Mouse (Mus musculus): ENCODE data around the gene Grrp1.
"Not testable (repeated sequence)": the region's sequence is repeated elsewhere in the genome, so short reads cannot be mapped to it uniquely, and the experiment has no call there.

The Grrp1 gene

DNA sequence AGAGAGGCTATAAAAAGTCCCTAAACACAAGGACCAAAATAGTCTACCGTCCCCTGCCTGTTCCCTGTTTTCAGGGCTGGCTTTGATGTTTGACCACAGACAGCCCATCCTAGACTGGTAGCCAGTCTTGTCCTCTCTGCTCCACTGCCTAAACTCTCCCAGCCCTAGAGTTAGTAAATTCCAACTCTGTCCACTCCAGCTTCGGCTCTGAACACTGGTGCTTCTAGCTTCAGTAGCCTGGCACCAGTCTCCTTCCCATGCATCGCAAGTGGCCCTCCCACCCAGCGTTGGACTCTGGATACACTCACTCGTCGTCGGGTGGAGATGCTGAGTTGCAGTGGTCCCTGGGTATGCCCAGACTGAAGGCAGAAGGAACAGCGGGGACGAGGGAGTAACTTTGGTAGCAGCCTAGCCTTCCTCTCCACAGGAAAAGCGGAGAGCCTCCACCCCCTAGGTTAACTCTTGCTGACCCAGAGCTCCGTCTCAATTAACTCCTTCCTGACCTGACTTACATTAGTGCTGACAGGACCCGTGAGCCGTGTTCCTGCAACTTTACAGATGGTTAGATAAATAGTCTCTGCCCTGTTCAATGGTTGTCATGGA, at the start of gene Grrp1:
Gene Grrp1, minus strand, starts transcription at position 385 of the 603 bp plus-strand sequence.
- no peak for DNase-seq

DNA sequence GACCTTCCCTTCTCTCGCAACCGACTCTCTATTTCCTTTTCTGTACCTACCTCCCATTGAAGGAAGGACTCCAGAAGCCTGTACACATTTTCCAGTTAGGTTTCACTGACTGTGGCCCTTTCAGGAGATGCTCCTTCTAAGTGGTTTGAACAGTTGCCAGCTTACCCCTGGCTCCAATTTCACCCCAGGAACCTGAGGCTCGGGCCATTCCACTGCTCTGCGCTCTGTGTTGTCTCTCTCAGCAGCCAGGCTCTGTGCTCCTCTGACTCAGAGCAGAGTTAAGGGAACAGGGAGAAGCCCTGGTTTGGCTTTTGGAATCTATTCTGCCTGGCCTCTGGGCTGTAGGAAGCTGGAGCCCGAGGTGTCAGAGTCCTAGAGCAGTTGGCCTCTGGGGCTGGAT, 48.2 kb upstream of the Grrp1 start:
- no peak for DNase-seq

GRCm38 (mm10) chr4:134300316-134300715, 46.4 kb upstream of the Grrp1 start:
- no peak for DNase-seq

DNA sequence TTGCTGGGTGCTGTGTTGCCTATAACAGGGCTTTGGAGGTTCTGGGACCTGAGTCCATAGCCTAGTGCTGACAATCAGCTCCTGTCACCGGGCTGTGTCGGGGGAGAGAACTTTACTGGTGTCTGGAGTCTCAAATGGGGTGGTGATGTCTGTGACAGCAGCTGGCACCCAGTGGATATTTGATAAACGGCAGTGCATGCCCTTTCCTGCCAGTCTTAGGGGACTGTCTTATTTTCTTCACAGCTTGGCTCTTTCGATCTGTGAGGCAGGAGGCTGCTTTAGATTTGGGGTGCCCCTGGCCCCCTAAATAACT, 45.5 kb upstream of the Grrp1 start:
- no peak for DNase-seq

DNA sequence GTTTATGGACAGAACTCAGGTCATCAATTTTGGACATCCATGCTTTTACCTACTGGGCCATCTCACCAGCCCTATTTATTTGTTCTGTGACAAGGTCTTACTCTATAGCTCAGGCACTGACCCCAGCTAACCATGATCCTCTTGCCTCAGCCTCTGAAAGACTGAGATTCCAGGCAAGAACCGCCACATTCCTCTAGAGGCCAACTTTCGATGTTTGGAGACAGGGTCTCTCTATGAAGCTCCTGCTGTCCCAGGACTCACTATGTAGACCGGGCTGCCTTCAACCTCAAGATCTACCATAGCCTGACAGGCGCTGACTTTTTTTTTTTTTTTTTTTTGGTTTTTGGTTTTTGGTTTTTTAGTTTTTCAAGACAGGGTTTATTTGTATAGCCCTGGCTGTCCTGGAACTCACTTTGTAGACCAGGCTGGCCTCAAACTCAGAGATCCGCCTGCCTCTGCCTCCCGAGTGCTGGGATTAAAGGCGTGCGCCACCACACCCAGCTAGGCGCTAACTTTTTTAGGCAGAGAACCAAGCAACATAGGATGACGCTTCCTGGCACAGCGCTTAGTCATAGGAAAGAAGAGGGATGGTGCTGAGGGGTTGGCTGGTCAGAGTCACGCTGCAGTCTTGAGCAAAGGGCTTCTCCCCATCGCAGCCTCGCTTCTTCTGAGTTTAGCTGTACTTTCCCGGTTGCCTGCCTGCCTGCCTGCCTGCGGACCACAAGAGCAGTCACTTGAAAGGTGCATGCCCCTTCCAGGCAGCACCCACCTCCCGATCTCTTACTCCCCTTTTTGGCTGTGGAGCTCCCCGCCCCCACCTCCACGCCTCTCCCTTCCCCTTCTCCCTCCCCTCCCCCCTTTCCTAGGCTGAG, 45.0 kb upstream of the Grrp1 start:
- DNase-seq: no peak

DNA sequence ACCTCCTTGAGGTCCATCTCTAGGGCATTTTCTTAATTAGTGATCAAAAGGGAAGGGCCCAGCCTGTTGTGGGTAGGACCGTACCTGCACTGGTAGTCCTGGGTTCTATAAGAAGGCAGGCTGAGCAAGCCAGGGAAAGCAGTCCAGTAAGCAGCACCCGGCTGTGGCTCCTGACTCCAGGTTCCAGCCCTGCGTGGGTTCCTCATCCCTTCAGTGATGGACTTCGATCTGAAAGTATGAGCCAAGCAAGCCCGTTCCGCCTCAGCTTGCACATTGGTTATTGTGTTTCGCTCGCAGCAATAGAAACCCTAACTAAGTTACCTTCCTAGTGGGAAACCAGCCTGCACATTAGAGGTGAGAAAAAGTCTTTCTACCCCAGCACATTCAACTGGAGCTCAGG, 43.5 kb upstream of the Grrp1 start:
- peak in 1 of 2 experiments; percentile 40 for DNase-seq

GRCm38 (mm10) chr4:134296523-134296922, 42.6 kb upstream of the Grrp1 start:
- DNase-seq: no peak

DNA sequence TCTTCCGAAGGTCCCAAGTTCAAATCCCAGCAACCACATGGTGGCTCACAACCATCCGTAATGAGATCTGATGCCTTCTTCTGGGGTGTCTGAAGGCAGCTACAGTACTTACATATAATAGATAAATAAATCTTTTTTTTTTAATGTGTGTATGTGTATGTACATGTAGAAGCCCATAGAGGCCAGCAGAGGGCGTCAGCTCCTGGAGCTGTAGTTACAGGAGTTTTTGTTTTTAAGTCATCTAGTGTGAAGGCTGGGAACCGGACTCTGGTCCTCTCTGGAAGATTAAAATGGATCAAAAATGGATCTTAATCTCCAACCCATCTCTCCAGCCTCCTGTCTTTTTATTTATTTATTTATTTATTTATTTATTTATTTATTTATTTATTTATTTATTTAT, 42.2 kb upstream of the Grrp1 start:
- not testable (repeated sequence) for DNase-seq

- no peak for DNase-seq
These were observed 39.8 kb upstream of the Grrp1 start for GRCm38 (mm10) chr4:134293692-134294163.

- no peak for DNase-seq
These were observed 39.3 kb upstream of the Grrp1 start for GRCm38 (mm10) chr4:134293061-134293691.

GRCm38 (mm10) chr4:134292067-134292466, 38.2 kb upstream of the Grrp1 start:
- peak; percentile 46 to 75 for DNase-seq

DNA sequence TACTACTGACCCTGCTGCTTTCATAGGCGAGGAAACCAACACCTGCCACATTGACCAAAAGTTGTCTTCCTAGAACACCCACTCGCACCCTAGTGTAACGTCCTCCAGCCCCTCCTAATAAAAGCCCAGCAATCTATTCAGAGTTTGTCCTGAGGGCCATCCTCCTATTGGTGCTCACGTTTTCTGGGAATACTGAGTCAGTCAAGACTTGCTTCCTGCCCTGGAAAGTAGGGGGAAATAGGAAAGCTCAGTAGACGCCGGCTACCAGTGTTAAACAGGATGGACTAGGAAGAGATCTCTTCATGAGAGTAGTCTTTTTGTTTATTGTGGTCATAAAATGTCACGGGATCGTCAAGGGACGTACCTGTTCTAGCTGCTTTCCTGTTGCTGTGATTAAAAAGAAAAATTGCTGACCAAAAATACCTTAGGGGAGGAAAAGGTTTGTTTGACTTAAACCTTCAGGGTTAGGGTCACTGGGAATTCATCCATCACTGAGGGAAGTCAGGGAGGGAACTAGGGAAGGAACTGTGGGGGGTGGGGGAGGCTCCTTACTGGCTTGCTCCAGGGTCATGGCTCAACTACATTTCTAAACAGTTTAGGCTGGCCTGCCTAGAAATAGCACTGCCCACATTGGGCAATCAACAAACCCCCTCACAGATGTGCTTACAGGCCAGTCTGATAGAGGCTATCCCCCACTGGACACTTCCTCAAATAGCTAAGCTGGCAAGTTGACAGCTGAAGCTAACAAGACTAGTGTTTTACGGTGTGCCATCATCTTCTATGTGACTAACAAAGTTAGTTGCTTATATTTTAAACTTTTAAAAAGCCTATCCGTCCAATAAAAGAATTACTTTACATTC, 34.7 kb upstream of the Grrp1 start:
- no peak for DNase-seq

GRCm38 (mm10) chr4:134287575-134288025, 33.7 kb upstream of the Grrp1 start, which contains the start of gene Pdik1l:
Pdik1l (minus strand) TSS chr4:134287895.
- DNase-seq: peak; percentile 71 to 73

GRCm38 (mm10) chr4:134287168-134287564, 33.3 kb upstream of the Grrp1 start:
- peak; percentile 88 to 94 for DNase-seq

DNA sequence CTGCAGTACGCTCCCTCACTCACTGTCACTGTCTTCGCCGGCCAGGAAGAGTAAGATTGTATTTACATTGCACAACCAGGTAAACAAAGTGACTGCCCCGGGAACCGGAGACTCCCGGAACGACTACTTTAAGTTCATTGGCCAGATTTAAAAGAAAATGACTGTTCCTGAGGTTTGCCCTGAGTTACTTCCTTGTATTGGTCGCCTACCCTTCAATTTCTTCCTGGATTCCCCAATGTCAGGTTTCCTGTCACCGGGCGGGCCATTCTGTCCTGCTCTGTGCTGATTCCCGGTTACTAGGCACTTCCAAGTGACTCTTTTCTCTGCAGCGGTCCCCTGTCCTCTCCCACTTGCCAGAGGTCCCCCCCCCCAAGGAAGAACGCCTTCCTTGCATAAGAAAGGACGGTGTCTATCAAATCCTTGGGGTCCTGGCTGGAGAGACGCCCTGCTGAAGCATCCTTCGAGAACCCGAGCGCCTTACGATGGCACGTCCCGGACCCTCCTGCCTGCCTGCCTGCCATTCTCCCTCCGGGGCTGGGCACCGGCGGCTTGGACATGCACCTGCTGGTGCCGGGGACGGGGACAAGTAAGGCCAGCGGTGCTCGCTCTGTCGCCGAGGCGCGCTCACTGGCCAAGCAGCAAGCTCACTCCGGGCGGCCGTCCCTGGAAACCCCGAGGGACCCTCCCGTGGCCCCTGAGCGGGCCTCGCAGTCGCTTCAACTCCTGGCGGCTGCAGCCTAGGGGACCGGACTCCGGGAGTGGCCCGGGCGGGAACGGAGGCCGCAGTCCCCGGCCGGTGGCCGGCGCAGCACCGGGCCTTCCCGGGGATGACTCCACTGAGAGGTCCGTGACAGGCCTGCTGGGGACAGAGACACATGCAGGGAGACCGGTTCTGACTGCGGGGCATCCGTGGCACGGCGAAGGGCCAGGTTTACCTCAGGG, 32.6 kb upstream of the Grrp1 start:
- no peak for DNase-seq

DNA sequence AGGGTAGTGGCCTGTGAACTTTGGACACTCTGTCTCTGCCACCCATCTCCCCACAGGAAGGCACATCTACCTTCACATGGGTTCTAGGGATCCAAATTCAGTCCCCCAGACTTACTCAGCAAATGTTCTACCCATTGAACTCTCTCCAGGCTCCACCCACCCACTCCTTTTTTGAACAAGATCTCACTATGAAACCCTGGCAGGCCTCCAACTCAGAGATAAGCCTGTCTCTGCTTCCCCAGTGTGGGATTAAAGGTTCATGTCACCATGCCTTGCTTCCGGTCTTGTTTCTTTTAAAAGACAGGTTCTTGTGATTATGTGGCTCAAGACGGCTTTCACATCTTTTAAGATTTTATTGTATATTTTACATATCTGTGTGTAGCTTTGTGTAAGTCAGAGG, 31.0 kb upstream of the Grrp1 start:
- no peak for DNase-seq

DNA sequence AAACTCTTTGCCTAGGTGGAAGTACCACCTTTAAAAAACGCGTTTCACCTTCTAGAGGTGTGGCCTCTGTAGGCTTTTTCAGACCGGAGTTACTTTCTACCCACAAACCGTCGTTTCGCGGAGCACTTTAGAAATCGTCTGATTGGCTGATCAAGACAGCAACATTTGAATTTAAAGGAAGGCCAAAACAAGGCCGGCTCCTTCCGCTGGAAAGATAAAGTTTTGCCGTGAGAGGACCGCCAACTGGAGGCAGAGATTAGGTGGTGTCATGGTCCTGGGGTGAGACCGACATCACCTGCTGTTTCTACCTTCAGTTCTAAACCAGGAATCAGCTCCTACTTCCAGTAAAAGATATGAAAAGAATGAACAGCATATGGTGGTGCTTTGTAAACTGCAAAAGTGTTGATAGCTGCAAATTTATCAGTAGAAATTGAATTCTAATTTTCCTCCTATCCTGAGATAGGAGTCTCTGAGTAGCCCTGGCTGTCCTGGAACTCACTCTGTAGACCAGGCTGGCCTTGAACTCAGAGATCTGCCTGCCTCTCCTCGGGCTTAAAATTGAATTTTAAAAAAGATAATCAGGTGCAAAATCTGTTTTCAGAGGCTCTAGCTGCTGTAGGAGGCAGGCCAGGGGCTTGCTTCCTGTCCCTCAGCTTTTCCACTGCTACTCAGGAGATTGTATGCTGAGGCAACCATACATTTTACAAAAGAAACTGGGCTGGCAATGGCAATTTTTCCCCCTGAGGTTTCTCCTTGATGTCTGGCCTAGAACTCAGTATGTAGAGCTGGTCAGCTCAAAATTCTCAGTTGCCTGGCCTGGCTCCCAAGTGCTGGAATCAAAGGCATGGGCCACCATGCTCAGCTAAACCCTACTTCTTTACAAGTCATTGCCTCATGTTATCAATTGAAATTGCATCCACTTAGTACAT, 19.8 kb upstream of the Grrp1 start:
- no peak for DNase-seq

GRCm38 (mm10) chr4:134272731-134273416, 19.0 kb upstream of the Grrp1 start:
- DNase-seq: no peak

GRCm38 (mm10) chr4:134271979-134272378, 18.1 kb upstream of the Grrp1 start:
- no peak for DNase-seq

DNA sequence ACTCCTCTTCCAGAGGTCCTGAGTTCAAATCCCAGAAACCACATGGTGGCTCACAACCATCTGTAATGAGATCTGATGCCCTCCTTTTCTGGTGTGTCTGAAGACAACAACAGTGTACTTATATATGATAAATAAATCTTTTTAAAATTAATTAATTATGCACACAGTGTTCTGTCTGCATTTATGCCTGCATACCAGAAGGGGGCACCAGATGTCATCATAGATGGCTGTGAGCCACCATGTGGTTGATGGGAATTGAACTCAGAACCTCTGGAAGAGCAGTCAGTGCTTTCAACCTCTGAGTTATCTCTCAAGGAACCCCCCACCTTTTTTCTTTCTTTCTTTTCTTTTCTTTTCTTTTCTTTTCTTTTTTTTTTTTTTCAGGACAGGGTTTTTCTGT, 15.7 kb upstream of the Grrp1 start:
- not testable (repeated sequence) for DNase-seq

All from kidney, adult 8-10 months (tissue).